Mouse (Mus musculus): ENCODE results near the gene Ptk6.

DNA sequence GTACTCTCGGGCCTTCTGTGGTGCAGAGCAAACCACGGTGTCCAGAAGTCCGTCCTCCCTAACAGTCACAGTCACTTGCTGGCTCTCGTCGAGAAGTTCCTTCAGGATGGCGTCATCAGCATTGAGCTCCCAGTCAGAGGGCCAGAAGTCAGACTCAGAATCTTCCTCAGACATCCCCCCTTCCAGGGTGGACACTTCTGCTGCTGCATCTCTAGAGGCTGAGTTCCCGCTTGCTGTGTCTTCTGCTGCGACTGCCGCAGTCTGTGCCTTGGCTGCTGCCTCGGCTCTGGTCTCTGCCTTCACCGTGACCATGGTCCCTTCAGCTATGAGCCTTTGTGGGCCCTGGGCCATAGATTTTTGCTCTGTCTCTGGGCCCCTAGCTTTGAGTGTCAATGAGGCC lies 32.1 kb upstream of the Ptk6 start:
- TF ChIP-seq CTCF (conservative IDR thresholded peaks at IDR 0.05; ENCODE audit: low read length): no peak
- TF ChIP-seq NANOG (IDR thresholded peaks at IDR 0.05; ENCODE audit: borderline replicate concordance, low read length): no peak
- TF ChIP-seq POU5F1 (IDR thresholded peaks at IDR 0.05; ENCODE audit: borderline replicate concordance, low read length): no peak

All from E14TG2a.4 (cell line).